Comparison of ENCODE assay signal across 11 mouse cellular contexts in the genomic region with DNA sequence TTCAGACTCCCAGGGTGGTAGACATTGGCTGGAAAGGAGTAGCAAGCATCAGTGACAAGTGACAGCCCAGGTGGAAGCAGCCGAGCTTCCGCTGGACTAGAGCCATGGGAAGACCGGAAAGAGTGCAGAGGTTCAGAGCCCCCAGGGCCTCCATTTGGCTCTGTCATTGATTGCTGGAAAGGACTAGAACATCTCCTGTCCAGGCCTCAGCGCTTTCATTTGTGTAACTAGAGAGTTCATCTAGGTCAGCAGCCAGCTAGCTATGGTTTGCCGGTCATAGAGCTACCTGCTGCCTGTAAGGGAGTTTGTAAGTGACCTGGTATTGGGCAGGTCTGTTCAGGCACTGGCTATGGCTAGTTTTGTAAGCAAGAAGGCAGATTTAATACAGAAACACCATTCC.
"Had no signal": no experiment of that assay in that cellular context is flagged by ENCODE, and none has a peak within 500 bp of the region (broad histone marks: within the 10 kb centered on the region; RNA-seq: fewer than 3 reads in every experiment).

No protein-coding gene starts in this region.

- H3K4me3 ChIP-seq: intestine, embryonic 15.5 days; left cerebral cortex, adult 2 months; liver, embryonic 13.5 days had no signal

- H3K36me3 ChIP-seq: intestine, embryonic 15.5 days; liver, embryonic 13.5 days had no signal

- H3K27ac ChIP-seq: intestine, embryonic 15.5 days; liver, embryonic 13.5 days had no signal

- H3K4me1 ChIP-seq: intestine, embryonic 15.5 days; liver, embryonic 13.5 days had no signal

- DNase-seq: kidney, adult 18-20 months; layer of hippocampus, postnatal 36 days; liver, embryonic 13.5 days; lung, adult 2 months; lung, postnatal 14 days; lung, postnatal 4 days; midbrain, embryonic 14.5 days; thymus, adult 18-20 months; thymus, postnatal 36 days had no signal

- H3K27me3 ChIP-seq: intestine, embryonic 15.5 days; liver, embryonic 13.5 days had no signal
